Mouse (Mus musculus): ENCODE measurements at regions not wholly inside any gene's neighbourhood (a gene's known extent, or its start where the extent isn't known, plus 50 kb on each side); places are given as distances from the start of the nearest gene placed in this dataset.

- no peak for ATAC-seq (replicated peaks; ENCODE audit: insufficient number of reproducible peaks, low FRiP score, low TSS enrichment, poor library complexity, severe bottlenecking)
Measured at GRCm38 (mm10) chr19:21037448-21038077, 83.6 kb upstream of the Tmc1 start.

GRCm38 (mm10) chr19:21036507-21037425, 82.8 kb upstream of the Tmc1 start:
- ATAC-seq (replicated peaks; ENCODE audit: insufficient number of reproducible peaks, low FRiP score, low TSS enrichment, poor library complexity, severe bottlenecking) = peak; percentile 40

DNA sequence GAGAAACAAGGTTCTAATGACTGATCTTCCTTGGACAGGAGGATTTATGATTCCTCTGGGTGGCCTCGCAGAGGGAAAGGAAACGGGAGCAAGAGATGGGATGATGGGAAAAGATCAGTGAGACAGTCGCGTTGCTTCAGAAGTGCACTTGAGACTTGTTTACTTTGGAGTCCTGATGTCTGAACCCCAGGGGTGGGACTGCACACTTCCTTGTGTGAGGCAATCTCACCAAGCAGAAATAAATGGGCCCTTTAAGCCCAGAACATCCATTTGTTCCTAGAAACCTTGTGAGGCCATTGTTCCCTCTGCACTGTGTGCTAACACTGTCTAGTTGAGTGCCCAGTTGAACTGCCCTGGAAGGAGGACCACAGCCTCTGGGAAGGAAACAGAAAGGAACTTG, 81.5 kb upstream of the Tmc1 start:
- ATAC-seq (replicated peaks; ENCODE audit: insufficient number of reproducible peaks, low FRiP score, low TSS enrichment, poor library complexity, severe bottlenecking) = peak; percentile 19; the same call in 1 of the 2 replicates

DNA sequence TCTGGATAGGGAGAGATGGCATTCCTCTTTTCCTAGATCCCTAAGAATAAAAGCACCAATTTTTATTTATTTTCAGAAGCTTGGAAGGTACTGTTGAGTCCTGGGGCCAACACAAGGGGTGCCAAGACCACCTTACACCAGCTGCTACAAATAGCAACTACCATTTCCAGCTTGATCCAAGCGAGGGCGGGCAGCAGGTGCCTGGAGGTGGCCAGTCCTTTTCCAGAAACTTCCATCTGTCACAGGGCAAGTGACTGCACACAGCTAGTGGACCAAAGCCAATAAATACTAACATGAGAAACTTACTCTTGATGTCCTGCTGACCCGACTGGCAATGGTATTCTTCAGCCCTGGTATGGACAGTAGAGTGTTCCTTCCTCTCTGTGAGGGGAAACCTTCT, 80.0 kb upstream of the Tmc1 start:
- ATAC-seq (replicated peaks; ENCODE audit: insufficient number of reproducible peaks, low FRiP score, low TSS enrichment, poor library complexity, severe bottlenecking) = no peak

DNA sequence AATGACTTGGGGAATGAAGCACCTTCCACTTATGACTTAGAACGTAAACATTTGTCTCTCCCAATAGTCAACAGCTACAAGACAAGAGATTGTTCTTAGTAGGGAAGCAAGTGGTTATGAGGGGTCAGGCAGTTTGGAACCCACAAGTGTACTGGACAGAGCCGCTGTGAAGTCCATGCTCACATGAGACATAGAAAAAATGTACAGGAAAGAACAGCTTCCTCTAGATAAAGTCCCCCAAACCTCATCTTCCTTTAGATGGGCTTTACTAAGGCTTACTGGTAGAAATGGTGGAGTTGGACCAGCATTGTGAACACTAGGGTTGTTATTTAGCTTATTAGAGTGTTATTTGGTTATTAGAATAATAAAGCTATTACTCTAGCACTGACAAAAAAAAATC, 78.6 kb upstream of the Tmc1 start:
- ATAC-seq (replicated peaks; ENCODE audit: insufficient number of reproducible peaks, low FRiP score, low TSS enrichment, poor library complexity, severe bottlenecking) = no peak

DNA sequence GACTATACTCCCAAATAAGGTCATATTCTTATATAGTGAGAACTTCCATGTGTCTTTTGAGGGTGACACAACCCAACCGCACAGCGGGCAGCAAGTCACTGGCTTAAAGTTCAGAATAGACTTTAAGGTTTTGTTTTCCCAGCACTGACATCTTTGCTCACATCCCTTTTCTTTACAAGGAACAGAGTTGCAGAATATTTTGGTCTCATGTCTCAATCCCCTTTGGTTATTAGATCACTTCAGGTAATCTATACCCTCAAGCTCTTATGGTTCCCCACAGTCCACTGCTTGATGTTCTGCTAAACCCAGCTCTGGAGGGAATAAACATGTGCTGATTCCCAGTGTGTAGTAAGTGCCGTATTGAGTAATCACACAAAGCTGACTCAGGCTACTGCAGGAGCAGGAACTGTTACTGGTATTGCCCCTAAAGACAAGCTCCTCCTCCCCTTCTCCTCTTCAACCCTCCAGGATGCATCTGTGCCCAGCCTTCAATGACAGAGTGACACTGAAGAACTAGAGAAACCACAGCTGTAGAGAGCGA, 77.8 kb upstream of the Tmc1 start:
- peak; percentile 70 for ATAC-seq (replicated peaks; ENCODE audit: insufficient number of reproducible peaks, low FRiP score, low TSS enrichment, poor library complexity, severe bottlenecking)

DNA sequence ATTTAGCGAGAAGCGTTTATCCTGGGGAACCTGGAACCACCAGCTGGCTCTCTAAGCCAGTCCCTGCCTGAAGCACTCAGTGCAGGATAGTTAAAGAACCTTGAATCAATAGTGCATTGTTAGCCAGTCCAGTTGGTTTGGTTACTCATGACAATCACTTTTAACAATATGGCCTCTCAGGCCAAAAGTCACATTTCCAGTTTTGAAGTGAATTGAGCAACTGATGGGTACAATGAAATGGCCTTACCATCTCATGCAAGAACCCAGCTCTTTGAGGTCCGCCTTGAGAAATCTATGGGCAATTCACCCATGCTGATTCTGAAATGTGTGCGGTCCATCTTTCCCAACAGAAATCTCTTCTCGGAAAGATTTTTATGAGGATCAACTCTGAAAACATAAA, 77.0 kb upstream of the Tmc1 start:
- ATAC-seq (replicated peaks; ENCODE audit: insufficient number of reproducible peaks, low FRiP score, low TSS enrichment, poor library complexity, severe bottlenecking) = no peak

DNA sequence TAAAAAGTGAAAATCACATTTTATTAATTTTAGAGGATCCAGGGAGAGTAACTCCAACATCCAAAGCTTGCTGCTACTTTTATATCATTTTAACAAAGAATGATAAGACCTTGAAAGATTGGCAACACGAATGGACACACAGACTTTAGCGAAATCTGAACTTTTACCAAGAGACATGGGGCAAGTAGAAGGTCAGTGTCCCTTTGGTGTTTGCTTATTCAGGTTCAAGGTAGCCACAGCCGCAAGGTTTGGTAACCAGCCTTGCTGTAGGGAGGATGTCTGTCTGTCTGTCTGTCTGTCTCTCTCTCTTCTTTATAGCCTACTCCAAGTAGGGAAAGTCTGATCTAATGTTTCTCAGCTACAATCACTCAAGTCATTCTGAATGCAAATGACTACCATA, 75.0 kb upstream of the Tmc1 start:
- ATAC-seq (replicated peaks; ENCODE audit: insufficient number of reproducible peaks, low FRiP score, low TSS enrichment, poor library complexity, severe bottlenecking) = no peak

DNA sequence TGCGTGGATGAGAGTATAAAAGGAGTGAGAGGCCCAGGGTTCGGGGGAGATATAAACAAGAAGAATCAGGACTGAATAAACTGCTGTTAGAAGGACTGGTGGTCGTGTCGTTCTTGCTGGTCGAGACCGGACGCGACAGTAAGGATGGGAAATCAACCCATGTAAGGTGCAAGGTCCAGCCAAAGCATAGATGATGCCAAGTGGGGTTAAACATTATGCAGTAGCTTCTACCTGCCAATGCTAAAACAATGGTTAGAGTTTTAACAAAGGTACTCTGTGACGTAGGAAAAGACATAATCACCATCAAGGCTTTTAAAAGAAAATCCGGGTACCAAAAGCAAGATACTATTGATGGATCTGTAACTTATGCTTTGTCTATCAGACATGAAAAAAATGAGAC, 58.4 kb upstream of the Tmc1 start:
- no peak for ATAC-seq (replicated peaks; ENCODE audit: insufficient number of reproducible peaks, low FRiP score, low TSS enrichment, poor library complexity, severe bottlenecking)

DNA sequence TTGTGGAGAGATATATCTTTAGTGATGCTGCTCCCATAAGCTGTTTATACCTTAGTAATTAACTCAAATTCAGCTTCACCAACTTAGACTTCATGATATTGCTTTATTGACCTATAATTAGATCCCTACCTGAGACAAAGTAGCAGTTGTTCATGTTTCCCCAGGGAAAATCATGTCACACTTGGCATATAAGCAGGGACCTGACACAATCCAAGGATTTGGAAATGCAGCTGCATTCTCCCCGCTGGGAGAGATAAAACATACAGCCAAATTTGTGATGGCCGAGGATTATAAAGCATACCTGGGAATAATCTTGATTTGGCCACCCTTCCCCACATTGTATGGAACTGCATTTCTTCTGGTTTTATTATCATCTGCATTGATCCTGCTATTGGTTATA, 55.6 kb upstream of the Tmc1 start:
- no peak for ATAC-seq (replicated peaks; ENCODE audit: insufficient number of reproducible peaks, low FRiP score, low TSS enrichment, poor library complexity, severe bottlenecking)

DNA sequence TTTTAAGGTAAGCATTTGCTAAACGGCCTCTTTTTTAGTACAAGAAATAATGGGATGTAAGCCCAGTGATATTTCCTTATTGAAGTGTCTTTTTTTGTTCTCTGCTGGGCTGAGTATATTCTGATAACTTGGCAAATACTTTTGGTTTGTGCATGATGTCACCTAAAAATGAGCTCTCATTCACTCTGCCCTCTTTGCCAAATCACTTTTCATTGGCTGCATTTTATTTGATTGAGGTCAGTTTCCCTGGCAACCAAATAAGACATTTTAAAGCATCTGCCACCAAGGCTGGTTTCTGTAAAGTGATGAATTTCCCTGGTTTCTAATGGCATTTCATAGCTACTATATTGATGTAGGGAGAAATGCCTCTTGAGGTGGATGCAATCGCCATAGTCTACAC, 50.4 kb upstream of the Tmc1 start:
- ATAC-seq (replicated peaks; ENCODE audit: insufficient number of reproducible peaks, low FRiP score, low TSS enrichment, poor library complexity, severe bottlenecking) = no peak
